8 mouse cellular contexts compared by ENCODE assay signal in the genomic region with DNA sequence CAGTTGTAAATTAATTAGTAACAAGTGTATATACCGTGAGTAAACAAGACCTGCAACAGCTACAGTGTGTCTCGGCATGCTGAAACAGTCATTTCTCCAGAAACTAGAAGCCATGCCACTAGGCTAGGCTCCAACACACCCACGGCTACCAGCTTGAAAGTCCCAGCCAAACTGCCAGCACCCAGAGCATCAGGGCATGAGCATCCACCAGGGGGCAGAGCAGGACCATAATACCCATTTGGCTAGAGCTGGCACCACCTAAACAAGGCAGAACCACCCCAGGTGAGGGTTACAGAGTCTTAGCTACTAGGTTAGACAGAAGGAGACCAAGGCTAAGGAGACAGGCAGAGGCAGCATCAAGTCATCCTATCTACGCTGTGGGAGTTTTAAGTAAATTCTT. TPM values are rescaled to one million over a fixed set of nuclear protein-coding genes. Genes with fewer than 3 reads are reported as not detected.
DNase-seq lines count a peak whose midpoint lies in the region; ATAC-seq and TF ChIP-seq lines count a peak whose summit lies in the region.

No protein-coding gene starts in this region.

- H3K27me3 ChIP-seq in hindbrain, embryonic 14.5 days (ENCODE audit: control insufficient read depth, insufficient read depth, low read length) = no peaks in the 10 kb centered on the region
- peaks cover 5% of the 10 kb centered on the region; the same call in 1 of the 2 replicates for H3K27me3 ChIP-seq in midbrain, embryonic 12.5 days
- H3K27me3 ChIP-seq in small intestine, adult 2 months (ENCODE audit: control insufficient read depth, insufficient read depth, low read length) = no peaks in the 10 kb centered on the region

- peaks cover 18% of the 10 kb centered on the region for H3K4me1 ChIP-seq in hindbrain, embryonic 14.5 days (replicated peaks; ENCODE audit: control insufficient read depth, insufficient read depth, low read length)
- peaks cover 24% of the 10 kb centered on the region for H3K4me1 ChIP-seq in midbrain, embryonic 12.5 days
- no peaks in the 10 kb centered on the region for H3K4me1 ChIP-seq in small intestine, adult 2 months (ENCODE audit: control insufficient read depth, insufficient read depth, insufficient read length, low read length)

- TF ChIP-seq CTCF in small intestine, adult 2 months (IDR thresholded peaks at IDR 0.05; ENCODE audit: extremely low read depth, insufficient read length, insufficient replicate concordance, low read depth, low read length) = peak; percentile 84; the same call in 1 of the 2 replicates

- H3K4me3 ChIP-seq in hindbrain, embryonic 14.5 days (replicated peaks; ENCODE audit: low read length) = no peak overlapping the region
- H3K4me3 ChIP-seq in midbrain, embryonic 12.5 days = no peak overlapping the region
- H3K4me3 ChIP-seq in small intestine, adult 2 months (ENCODE audit: low read depth, low read length) = no peak overlapping the region

- no peak overlapping the region for H3K9ac ChIP-seq in hindbrain, embryonic 14.5 days
- no peak overlapping the region for H3K9ac ChIP-seq in midbrain, embryonic 12.5 days (replicated peaks)

- no peaks in the 10 kb centered on the region for H3K36me3 ChIP-seq in hindbrain, embryonic 14.5 days (replicated peaks; ENCODE audit: control insufficient read depth, insufficient read depth)
- H3K36me3 ChIP-seq in midbrain, embryonic 12.5 days = no peaks in the 10 kb centered on the region
- no peaks in the 10 kb centered on the region for H3K36me3 ChIP-seq in small intestine, adult 2 months (ENCODE audit: control insufficient read depth, insufficient read depth, low read length)

- TF ChIP-seq POLR2A in small intestine, adult 2 months (IDR thresholded peaks at IDR 0.05; ENCODE audit: low read depth, low read length) = no peak

- H3K27ac ChIP-seq in hindbrain, embryonic 14.5 days = no peak overlapping the region
- no peak overlapping the region for H3K27ac ChIP-seq in midbrain, embryonic 12.5 days (replicated peaks)
- H3K27ac ChIP-seq in small intestine, adult 2 months (ENCODE audit: insufficient read depth, low read depth, low read length) = no peak overlapping the region

- DNase-seq in R1 (ENCODE audit: low read depth, low spot score) = peak; percentile 65
- peak; percentile 90 for DNase-seq in cerebellum, adult 11-12 months
- DNase-seq in forelimb bud, embryonic 11.5 days (ENCODE audit: low read depth, low spot score) = peak; percentile 82
- peak; percentile 93 for DNase-seq in hindbrain, embryonic 14.5 days (ENCODE audit: low spot score)
- DNase-seq in left cerebral cortex, adult 18-20 months (ENCODE audit: low spot score in 2 of 2) = peak; percentile 90 to 93

- H3K4me2 ChIP-seq in hindbrain, embryonic 14.5 days (replicated peaks) = no peak overlapping the region
- no peak overlapping the region for H3K4me2 ChIP-seq in midbrain, embryonic 12.5 days (replicated peaks)

- peak; percentile 69 for ATAC-seq in hindbrain, embryonic 14.5 days (ENCODE audit: low FRiP score)
- peak; percentile 54 for ATAC-seq in midbrain, embryonic 12.5 days (ENCODE audit: low FRiP score, low read depth)
- no peak for ATAC-seq in inflammation-experienced regulatory T-cells, adult 6 months

- WGBS in hindbrain, embryonic 14.5 days = 24% methylated on average over 4 of the region's 4 CpGs
- WGBS in midbrain, embryonic 12.5 days = 28% methylated on average over 4 of the region's 4 CpGs
- 18% methylated on average over 4 of the region's 4 CpGs for WGBS in small intestine, adult 2 months

- H3K9me3 ChIP-seq in hindbrain, embryonic 14.5 days (ENCODE audit: control insufficient read depth, low read length) = no peaks in the 10 kb centered on the region
- no peaks in the 10 kb centered on the region for H3K9me3 ChIP-seq in midbrain, embryonic 12.5 days

RNA-seq across cellular contexts. Expression of a gene that starts 55.6 kb away (rescaled TPM):
- polyA plus RNA-seq in hindbrain, embryonic 14.5 days (2014; fragmentation: Nextera tagmentation; extraction: Ambion mirVana) = 0.76 and 0.90 TPM in 2 replicates
- 10 to 100 TPM; 15.3 to 15.5 TPM for total RNA-seq in left cerebral cortex, adult 18-20 months (2021)
- polyA plus RNA-seq in midbrain, embryonic 12.5 days (2016; fragmentation: Nextera tagmentation; extraction: Ambion mirVana) = 0.08 and 0.34 TPM in 2 replicates
- 0.62 and 0.70 TPM in 2 replicates for polyA plus RNA-seq in small intestine, adult 2 months (2012; rRNA removed)
- polyA plus RNA-seq in inflammation-experienced regulatory T-cells, adult 6 months (2017; shearing (Covaris generic)) = 10 to 100 TPM in 2 of 3 experiments, 1 to 10 TPM in 1; 8.5 to 13.7 (median 12.3) TPM
